Mouse (Mus musculus) effector memory CD4-positive, alpha-beta T cell, adult 5 months (primary cell): ENCODE data around the gene Atp2b4. TPM values are rescaled to one million over a fixed set of nuclear protein-coding genes. Genes with fewer than 3 reads are reported as not detected.

Experiments used
- polyA plus RNA-seq: library from polyadenylated mRNA; unstranded; fragments of 100-300 nt; shearing (Covaris generic); gene quantifications from one replicate; pipeline ENCODE4 v1.2.1, GENCODE M21; 2017

The Atp2b4 gene
- polyA plus RNA-seq, result 10.6 TPM

DNA sequence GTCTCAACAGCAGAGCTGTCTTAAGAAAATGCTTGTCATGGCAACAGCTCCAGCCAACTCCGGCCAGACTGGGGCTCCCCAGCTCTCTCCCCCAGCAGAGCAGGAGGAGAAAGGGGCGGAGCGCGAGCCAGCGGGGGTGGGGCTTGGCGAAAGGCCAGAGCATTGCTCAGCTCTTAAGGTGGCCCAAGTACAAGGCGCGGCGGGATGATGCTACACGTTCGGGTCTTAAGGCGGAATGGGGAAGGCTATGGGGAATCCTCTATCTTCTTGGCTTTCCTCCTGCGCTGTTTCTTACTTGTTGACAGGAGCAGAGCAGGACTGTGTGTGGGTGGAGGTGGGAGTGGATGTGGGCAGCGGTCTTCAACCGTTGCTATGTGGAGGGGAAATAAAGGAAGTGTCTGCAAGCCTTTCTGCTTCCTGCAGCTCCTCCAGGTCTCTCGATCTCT, at the start of gene Atp2b4:
Atp2b4 (minus strand) TSS at position 94 of the 446 bp plus-strand sequence.

DNA sequence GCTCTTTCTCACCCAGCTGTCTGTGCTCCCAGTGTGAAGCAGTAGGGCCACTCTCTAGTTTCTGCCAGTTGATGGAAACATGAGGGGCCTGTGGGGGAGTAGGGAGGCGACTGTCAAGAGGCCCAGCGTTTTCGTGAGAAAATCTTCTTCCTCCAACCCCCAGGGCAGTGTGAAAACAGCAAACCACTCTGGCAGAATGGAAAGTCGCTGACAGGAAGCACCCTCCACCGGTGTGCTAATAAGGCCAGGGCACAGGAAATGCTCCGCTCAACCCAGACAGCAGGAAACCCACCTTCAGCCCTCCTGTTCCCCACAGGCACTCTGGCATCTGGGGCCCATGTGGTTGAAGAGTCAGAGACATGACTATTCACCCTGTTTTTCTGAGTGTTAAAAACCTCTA, 110.9 kb downstream of the Atp2b4 start, which contains the start of gene Lax1:
Lax1 (minus strand) TSS at position 212 of the 400 bp plus-strand sequence.

DNA sequence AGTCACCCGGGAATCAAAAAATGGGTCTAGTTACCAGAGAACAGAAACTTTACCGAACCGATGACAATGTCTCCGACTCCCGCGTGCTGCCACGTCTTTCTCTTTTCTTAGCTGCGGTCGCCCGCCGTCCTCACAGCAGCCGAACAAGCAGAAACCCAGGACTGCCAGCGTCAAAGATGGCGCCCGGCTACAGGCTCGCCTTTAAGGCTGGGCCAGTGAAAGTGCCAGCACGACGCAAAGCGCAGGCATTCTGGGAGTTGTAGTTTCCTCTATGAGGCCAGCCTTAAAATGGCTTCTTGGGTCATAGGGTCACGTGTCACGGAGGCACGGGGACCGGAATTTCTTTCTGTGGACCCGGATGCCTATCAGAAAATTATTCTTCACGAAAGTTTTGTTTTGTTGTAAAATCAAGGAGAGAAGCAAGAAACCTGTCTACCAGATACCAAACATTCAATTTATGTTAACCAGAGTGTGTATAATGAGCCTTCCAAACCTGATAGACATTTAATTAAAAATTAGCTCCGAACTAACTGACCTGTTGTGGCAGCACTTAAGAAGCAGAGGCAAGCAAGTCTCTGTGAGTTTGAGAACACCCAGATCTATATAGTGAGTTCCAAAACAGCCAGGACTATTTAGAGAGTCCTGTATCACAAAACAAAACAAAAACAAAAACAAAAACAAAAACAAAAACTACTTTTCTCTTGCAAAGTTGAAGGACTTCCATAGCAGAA, 139.5 kb downstream of the Atp2b4 start, which contains the start of gene Gm38394:
Gm38394 (minus strand) TSS at position 116 of the 731 bp plus-strand sequence.

DNA sequence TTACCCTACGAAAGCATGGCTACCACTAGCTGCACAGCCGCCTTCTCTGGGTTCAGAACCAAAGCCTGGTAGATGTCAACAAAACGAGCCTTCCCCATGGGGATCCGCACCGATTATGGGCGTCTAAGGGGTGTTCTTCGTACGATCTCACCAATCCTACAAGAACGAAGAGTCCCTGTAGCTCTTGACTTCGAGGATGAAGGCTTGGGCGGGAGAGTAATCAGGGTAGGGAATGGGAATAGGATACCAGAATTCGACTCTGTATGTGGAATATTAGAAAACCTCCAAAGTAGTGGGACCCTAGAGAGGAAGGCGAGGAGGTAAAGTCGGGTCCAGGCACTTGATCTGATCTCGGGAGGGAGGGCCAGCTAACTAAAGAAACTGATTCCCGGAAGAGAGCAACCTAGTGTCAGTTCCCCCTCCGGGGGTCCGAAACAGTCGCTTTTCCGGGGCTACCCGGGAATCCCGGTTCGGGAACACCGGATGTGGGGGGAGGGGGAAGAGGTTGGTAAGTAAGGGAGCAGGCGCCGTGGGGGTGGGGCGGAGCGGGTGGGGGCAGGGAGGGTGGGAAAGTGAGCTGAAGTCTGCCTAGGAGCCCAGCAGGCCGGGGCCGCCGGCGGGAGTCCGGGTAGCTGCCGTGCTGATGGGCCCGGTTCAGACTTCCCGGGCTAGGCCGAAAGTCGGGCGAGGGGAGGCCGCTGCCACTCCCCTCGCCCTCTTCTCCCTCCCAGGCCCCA, 140.2 kb downstream of the Atp2b4 start, which contains the start of gene Zbed6:
Zbed6 (minus strand) TSS at position 420 of the 737 bp plus-strand sequence.

Other genes starting within 250 kb of the Atp2b4 start
- gene Snrpe, start 190.8 kb downstream of the Atp2b4 start, polyA plus RNA-seq, result 196 TPM
- gene Zbed6, start 140.2 kb downstream of the Atp2b4 start, polyA plus RNA-seq, result not detected
- 3.1 TPM for gene Gm38394, start 139.7 kb downstream of the Atp2b4 start, polyA plus RNA-seq
- 84.0 TPM for gene Lax1, start 110.9 kb downstream of the Atp2b4 start, polyA plus RNA-seq
- gene Optc, start 107.0 kb upstream of the Atp2b4 start, polyA plus RNA-seq, result not detected
- gene Prelp, start 120.4 kb upstream of the Atp2b4 start, polyA plus RNA-seq, result not detected
- gene Fmod, start 236.2 kb upstream of the Atp2b4 start, polyA plus RNA-seq, result not detected